ENCODE assay signal across 7 mouse cellular contexts in the genomic region with DNA sequence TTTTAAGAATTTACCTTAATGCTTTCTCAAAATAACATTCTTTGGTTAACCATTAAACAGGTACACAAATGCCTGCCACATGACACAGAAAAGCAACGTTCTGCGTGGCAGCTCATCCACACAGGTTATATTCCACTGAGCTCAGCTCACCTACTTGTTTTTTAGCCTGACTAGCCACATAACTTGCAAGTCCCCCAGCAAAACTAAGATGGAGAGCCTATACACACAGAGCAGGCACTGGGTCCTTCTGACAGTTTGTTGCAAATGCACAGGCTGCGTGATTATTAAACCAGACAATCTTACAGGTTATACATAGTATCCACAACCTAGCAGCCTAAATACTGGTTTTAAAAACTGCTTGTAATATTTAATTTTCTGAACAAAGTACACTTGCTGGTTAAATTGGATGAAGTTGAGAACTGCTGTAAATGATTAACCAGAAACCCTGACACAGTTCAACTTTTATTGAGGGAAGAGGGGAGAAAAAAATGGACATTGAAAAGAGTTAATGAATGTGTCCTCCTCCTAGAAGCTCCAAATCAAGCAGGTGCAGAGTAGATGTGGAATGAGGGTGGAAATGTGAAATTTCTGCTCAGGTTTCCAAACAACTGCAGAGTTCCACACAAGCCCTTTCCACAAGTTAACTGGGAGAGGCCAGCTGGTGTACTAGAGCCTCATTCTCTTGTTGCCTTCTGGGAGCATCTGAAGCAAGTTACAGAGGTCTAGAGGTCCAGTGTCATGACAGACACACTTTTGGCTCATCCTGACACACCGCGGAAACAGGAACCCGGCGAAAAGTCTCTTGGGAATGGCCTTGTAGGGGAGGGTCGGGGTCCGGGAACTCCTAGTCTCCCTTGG. TPM values are rescaled to one million over a fixed set of nuclear protein-coding genes. Genes with fewer than 3 reads are reported as not detected.
A peak's percentile ranks its signal among the peaks of the same experiment; 100 is the strongest.
DNase-seq lines count a peak whose midpoint lies in the region; ATAC-seq and TF ChIP-seq lines count a peak whose summit lies in the region.

No protein-coding gene starts in this region.

- peaks cover 14% of the 10 kb centered on the region for H3K79me2 ChIP-seq in MEL (ENCODE audit: control insufficient read depth, insufficient read depth, low read length, poor library complexity)

- H3K27me3 ChIP-seq in E14TG2a.4 (ENCODE audit: insufficient read depth, low read length) (no peaks in the 10 kb centered on the region), MEL (ENCODE audit: control insufficient read depth in 1 of 2, insufficient read depth in 2 of 2, low read length in 2 of 2) (peaks cover 0 to 2% of the 10 kb centered on the region in 2 experiments; a peak in 1 of 4 replicates)
- H3K27me3 ChIP-seq in liver, embryonic 15.5 days: no peaks in the 10 kb centered on the region

- no peak overlapping the region for H3K27ac ChIP-seq in MEL (ENCODE audit: control insufficient read depth, low read depth, low read length)
- H3K27ac ChIP-seq in liver, embryonic 15.5 days (replicated peaks): peak overlapping the region; percentile 77

- WGBS in liver, embryonic 15.5 days (ENCODE audit: insufficient replicate concordance): 25% methylated on average over 9 of the region's 9 CpGs

- TF ChIP-seq EP300 in MEL (IDR thresholded peaks at IDR 0.05; ENCODE audit: low read depth in 1 of 2, low read length in 2 of 2): no peak

- H3K4me3 ChIP-seq in E14TG2a.4 (replicated peaks; ENCODE audit: low read length): peak overlapping the region; percentile 81
- H3K4me3 ChIP-seq in MEL (ENCODE audit: control insufficient read depth in 1 of 2, insufficient read depth in 1 of 2, low read depth in 2 of 2, low read length in 2 of 2): peak overlapping the region; percentile 58 to 64
- H3K4me3 ChIP-seq in liver, embryonic 15.5 days (replicated peaks): peak overlapping the region; percentile 73

- DNase-seq in MEL (ENCODE audit: low read depth, low spot score): peak; percentile 18
- DNase-seq in induced T-regulatory cell, adult 2 months (ENCODE audit: low read depth): peak; percentile 22
- no peak for DNase-seq in urinary bladder, adult 2 months (ENCODE audit: low spot score)
- no peak for DNase-seq in urinary bladder, postnatal 10 days (ENCODE audit: low spot score)
- no peak for DNase-seq in spleen, adult 12 weeks (ENCODE audit: low spot score)

- peak; percentile 1; the same call in 1 of the 2 replicates for ATAC-seq in liver, embryonic 15.5 days (ENCODE audit: insufficient read depth)

- H3K4me2 ChIP-seq in liver, embryonic 15.5 days: peak overlapping the region; percentile 85

- peaks cover 12% of the 10 kb centered on the region; the same call in 1 of the 2 replicates for H3K4me1 ChIP-seq in E14TG2a.4 (replicated peaks; ENCODE audit: low read depth, low read length)
- H3K4me1 ChIP-seq in MEL (ENCODE audit: control insufficient read depth in 1 of 2, insufficient read depth in 2 of 2, low read length in 2 of 2): peaks cover 4 to 7% of the 10 kb centered on the region in 2 experiments; a peak in 1 of 4 replicates
- peaks cover 17% of the 10 kb centered on the region for H3K4me1 ChIP-seq in liver, embryonic 15.5 days (replicated peaks)

- TF ChIP-seq POLR2A in MEL (IDR thresholded peaks at IDR 0.05; ENCODE audit: control insufficient read depth in 1 of 2, insufficient read depth in 1 of 2, low read depth in 1 of 2, low read length in 2 of 2, poor library complexity in 1 of 2): no peak

- no peak for TF ChIP-seq CTCF in E14TG2a.4 (conservative IDR thresholded peaks at IDR 0.05; ENCODE audit: low read length)
- TF ChIP-seq CTCF in MEL (IDR thresholded peaks at IDR 0.05 in 2 of 3, conservative IDR thresholded peaks at IDR 0.05 in 1 of 3; ENCODE audit: control insufficient read depth in 1 of 3, insufficient read depth in 1 of 3, low read depth in 2 of 3, low read length in 3 of 3, poor library complexity in 1 of 3, severe bottlenecking in 1 of 3): no peak

- no peak for TF ChIP-seq RAD21 in MEL (IDR thresholded peaks at IDR 0.05; ENCODE audit: low read depth, low read length)

- H3K9me3 ChIP-seq in E14TG2a.4 (ENCODE audit: low read length) (no peaks in the 10 kb centered on the region), MEL (replicated peaks; ENCODE audit: insufficient read depth, low read length) (no peaks in the 10 kb centered on the region)
- no peaks in the 10 kb centered on the region for H3K9me3 ChIP-seq in liver, embryonic 15.5 days (replicated peaks)

- H3K9ac ChIP-seq in MEL (ENCODE audit: control insufficient read depth, low read depth, low read length, poor library complexity, severe bottlenecking): peak overlapping the region; percentile 56
- peak overlapping the region; percentile 80 for H3K9ac ChIP-seq in liver, embryonic 15.5 days

- H3K36me3 ChIP-seq in E14TG2a.4 (ENCODE audit: insufficient read depth, low read length) (peaks cover 6% of the 10 kb centered on the region; the same call in 1 of the 2 replicates), MEL (ENCODE audit: control insufficient read depth in 1 of 2, insufficient read depth in 2 of 2, low read length in 2 of 2) (peaks cover 8 to 15% of the 10 kb centered on the region in 2 experiments)
- H3K36me3 ChIP-seq in liver, embryonic 15.5 days (replicated peaks): peaks cover 12% of the 10 kb centered on the region

TF ChIP-seq in MEL, 35 proteins besides CTCF, POLR2A, EP300 and RAD21:
- TF ChIP-seq MXI1 (IDR thresholded peaks at IDR 0.05; ENCODE audit: low read depth, low read length) (no peak), TAL1 (IDR thresholded peaks at IDR 0.05; ENCODE audit: low read length) (no peak), ZNF384 (IDR thresholded peaks at IDR 0.05; ENCODE audit: low read depth, low read length) (no peak), RCOR1 (IDR thresholded peaks at IDR 0.05; ENCODE audit: low read depth, low read length) (no peak), ELF1 (IDR thresholded peaks at IDR 0.05; ENCODE audit: low read depth, low read length) (no peak), E2F4 (IDR thresholded peaks at IDR 0.05; ENCODE audit: borderline replicate concordance, low read depth, low read length) (no peak), MAX (IDR thresholded peaks at IDR 0.05; ENCODE audit: low read length) (no peak)

RNA-seq across cellular contexts. Expression of a gene that starts 0.6 kb away (rescaled TPM):
- 150 and 159 TPM in 2 replicates for total RNA-seq in MEL (2012; rRNA removed)
- 100 to 1,000 TPM in 1 of 2 experiments, not detected in 1; 230 TPM for polyA plus RNA-seq in MEL (2012; ENCODE audit: insufficient read depth in 1 of 2, insufficient read length in 2 of 2, low read depth in 1 of 2, low replicate concordance in 2 of 2, missing spikeins in 1 of 2)
- polyA plus RNA-seq in liver, embryonic 15.5 days (2015; fragmentation: Nextera tagmentation; extraction: Ambion mirVana): 165 and 180 TPM in 2 replicates
- 247 and 326 TPM in 2 replicates for polyA plus RNA-seq in urinary bladder, adult 2 months (2012; rRNA removed)

Comparison
In these comparisons a context has a peak if more than half of its experiments do, and no peak if none do; other contexts are left out.
1. DNase-seq: peak in MEL (single experiment) and induced T-regulatory cell, adult 2 months (single experiment); none in urinary bladder, adult 2 months (single experiment), urinary bladder, postnatal 10 days (single experiment) and spleen, adult 12 weeks (single experiment).
2. Peak in every context shown above with its lines, with median percentiles within 50 percentile points of each other: H3K4me3 ChIP-seq.